Mouse (Mus musculus) testis, adult 2 months (tissue): ENCODE measurements around the gene Scly. TPM values are rescaled to one million over a fixed set of nuclear protein-coding genes. Genes with fewer than 3 reads are reported as not detected.

Experiments
- H3K27ac ChIP-seq: fragments of 200-500 bp; 2 replicates; pipeline ENCODE4 v1.5.1; 2012; ENCODE audit warnings: low read depth, low read length; ENCODE audit not compliant: control insufficient read depth, insufficient read depth
- H3K27me3 ChIP-seq: fragments of 200-500 bp; 2 replicates; pipeline ENCODE4 v1.6.1; 2012; ENCODE audit warnings: mild to moderate bottlenecking, low read length, moderate library complexity; ENCODE audit not compliant: control insufficient read depth, insufficient read depth
- H3K36me3 ChIP-seq: fragments of 200-500 bp; 2 replicates; pipeline ENCODE4 v1.6.1; 2012; ENCODE audit warnings: mild to moderate bottlenecking, low read length; ENCODE audit not compliant: control insufficient read depth, insufficient read depth
- H3K4me1 ChIP-seq: fragments of 200-500 bp; 2 replicates; pipeline ENCODE4 v1.6.1; 2012; ENCODE audit warnings: low read length; ENCODE audit not compliant: control insufficient read depth, insufficient read depth
- H3K4me3 ChIP-seq: fragments of 200-500 bp; 2 replicates; pipeline ENCODE4 v1.5.1; 2012; ENCODE audit warnings: low read depth, mild to moderate bottlenecking, low read length, moderate library complexity, mixed read lengths; ENCODE audit not compliant: control insufficient read depth
- CTCF ChIP-seq: fragments of 200-500 bp; IDR thresholded peaks from 2 replicates; pipeline ENCODE4 v1.5.1; 2012; ENCODE audit warnings: low read depth, mild to moderate bottlenecking, inconsistent platforms, low read length, moderate library complexity; ENCODE audit not compliant: control insufficient read depth, insufficient read depth, insufficient replicate concordance
- POLR2A ChIP-seq: fragments of 200-500 bp; IDR thresholded peaks from 2 replicates; pipeline ENCODE4 v1.6.1; 2012; ENCODE audit warnings: low read depth, mild to moderate bottlenecking, inconsistent platforms, low read length, moderate library complexity; ENCODE audit not compliant: control insufficient read depth
- polyA plus RNA-seq: library from polyadenylated mRNA; depleted of rRNA; stranded (reverse); fragments of >200 nt; gene quantifications from 2 replicates; pipeline ENCODE4 v1.2.3, GENCODE M21; 2012

Scly gene
- polyA plus RNA-seq, 1 experiment = 18.0 TPM

DNA sequence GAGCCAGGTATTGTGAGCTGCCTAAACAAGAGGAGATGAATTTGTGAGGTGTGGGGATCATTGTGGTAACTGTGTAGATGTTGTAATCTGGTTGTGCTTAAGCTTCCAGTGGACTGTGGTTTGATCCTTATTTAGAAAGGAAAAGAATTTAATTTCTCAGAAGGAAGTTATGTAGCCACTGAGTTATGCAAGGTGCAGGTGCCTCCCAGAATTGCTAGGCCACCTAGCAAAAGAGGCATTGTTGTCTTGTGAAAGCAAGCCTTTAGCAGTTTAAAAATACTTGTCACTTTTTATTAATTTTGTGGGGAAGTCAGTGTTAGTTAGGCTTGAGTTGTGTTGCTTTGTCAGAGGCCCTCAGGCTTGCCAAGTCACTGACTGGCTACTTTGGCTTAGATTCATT, 40.2 kb upstream of the Scly start:
- TF ChIP-seq CTCF (no peak), POLR2A (no peak)
- H3K27ac ChIP-seq = no peak overlapping the region
- H3K36me3 ChIP-seq = peaks cover 1% of the 10 kb centered on the region
- no peaks in the 10 kb centered on the region for H3K27me3 ChIP-seq
- no peaks in the 10 kb centered on the region for H3K4me1 ChIP-seq
- H3K4me3 ChIP-seq = no peak overlapping the region

DNA sequence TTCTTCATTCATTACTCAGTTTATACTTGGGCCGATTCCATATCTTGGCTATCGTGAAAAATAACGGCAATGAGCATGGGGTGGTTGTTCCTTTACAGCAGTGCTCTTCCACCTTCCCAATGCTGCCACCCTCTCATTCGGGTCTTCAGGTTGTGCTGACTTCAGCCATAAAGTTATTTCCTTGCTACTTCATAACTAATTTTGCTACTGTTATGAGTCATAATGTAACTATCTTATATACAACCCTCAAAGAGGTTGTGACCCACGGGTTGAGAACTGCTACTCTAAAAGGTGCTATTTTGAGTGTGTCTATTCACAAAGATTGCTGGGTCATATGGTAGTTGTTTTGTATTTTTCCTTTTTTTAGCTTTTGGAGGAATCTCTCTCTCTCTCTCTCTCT, 38.3 kb upstream of the Scly start:
- H3K36me3 ChIP-seq = peaks cover 1% of the 10 kb centered on the region
- H3K27ac ChIP-seq = no peak overlapping the region
- H3K4me1 ChIP-seq = no peaks in the 10 kb centered on the region
- TF ChIP-seq POLR2A (no peak), CTCF (no peak)
- H3K4me3 ChIP-seq = no peak overlapping the region
- H3K27me3 ChIP-seq = no peaks in the 10 kb centered on the region

GRCm38 (mm10) chr1:91262508-91262907, 35.6 kb upstream of the Scly start:
- Histone ChIP-seq H3K27ac (no peak overlapping the region), H3K27me3 (no peaks in the 10 kb centered on the region), H3K4me3 (no peak overlapping the region), H3K4me1 (no peaks in the 10 kb centered on the region), H3K36me3 (no peaks in the 10 kb centered on the region; the same call in 1 of the 2 replicates)
- TF ChIP-seq POLR2A = no peak
- no peak for TF ChIP-seq CTCF

- Histone ChIP-seq H3K27me3 (no peaks in the 10 kb centered on the region), H3K4me1 (no peaks in the 10 kb centered on the region), H3K36me3 (no peaks in the 10 kb centered on the region; the same call in 1 of the 2 replicates), H3K27ac (no peak overlapping the region), H3K4me3 (no peak overlapping the region)
- TF ChIP-seq CTCF (no peak), POLR2A (no peak)
These were observed 25.9 kb upstream of the Scly start for GRCm38 (mm10) chr1:91272260-91272659.

DNA sequence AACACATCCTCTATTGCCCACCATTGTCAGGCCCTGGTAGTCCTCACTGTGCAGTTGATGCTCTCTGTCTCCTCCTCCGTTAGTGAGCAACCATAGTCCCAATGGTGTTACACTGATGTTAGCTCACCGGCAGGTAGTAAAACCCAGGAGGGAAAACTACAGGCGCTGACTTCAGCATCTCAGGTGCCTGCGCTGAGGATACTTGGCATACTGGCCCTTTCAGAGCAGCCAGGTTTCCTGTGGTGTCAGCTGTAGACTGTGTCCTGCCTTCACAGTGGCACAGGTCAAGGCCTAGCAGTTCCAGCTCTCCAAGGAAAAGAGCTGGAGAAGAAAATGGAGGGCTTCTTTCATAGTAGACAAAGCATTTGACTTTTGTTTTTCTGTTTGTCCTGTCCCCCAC, 21.6 kb upstream of the Scly start:
- Histone ChIP-seq H3K36me3 (no peaks in the 10 kb centered on the region; the same call in 1 of the 2 replicates), H3K4me3 (no peak overlapping the region), H3K4me1 (no peaks in the 10 kb centered on the region), H3K27me3 (no peaks in the 10 kb centered on the region), H3K27ac (no peak overlapping the region)
- no peak for TF ChIP-seq POLR2A
- TF ChIP-seq CTCF = no peak

GRCm38 (mm10) chr1:91277480-91277879, 20.7 kb upstream of the Scly start:
- Histone ChIP-seq H3K4me3 (no peak overlapping the region), H3K4me1 (no peaks in the 10 kb centered on the region), H3K36me3 (no peaks in the 10 kb centered on the region; the same call in 1 of the 2 replicates), H3K27ac (no peak overlapping the region), H3K27me3 (no peaks in the 10 kb centered on the region)
- TF ChIP-seq POLR2A (no peak), CTCF (no peak)

GRCm38 (mm10) chr1:91278410-91279119, 19.6 kb upstream of the Scly start:
- Histone ChIP-seq H3K27ac (no peak overlapping the region), H3K27me3 (no peaks in the 10 kb centered on the region), H3K36me3 (no peaks in the 10 kb centered on the region; the same call in 1 of the 2 replicates), H3K4me1 (no peaks in the 10 kb centered on the region), H3K4me3 (no peak overlapping the region)
- no peak for TF ChIP-seq POLR2A
- no peak for TF ChIP-seq CTCF
